Mouse (Mus musculus) lung, postnatal 25 days (tissue): ENCODE measurements around the gene Frmpd1.
A peak's percentile ranks its signal among the peaks of the same experiment; 100 is the strongest.

Experiments
- DNase-seq: peaks from one replicate; pipeline ENCODE4 v3.0.0; 2022; ENCODE audit warnings: low spot score

Frmpd1 gene

GRCm38 (mm10) chr4:45184521-45185330 lies at the start of gene Frmpd1:
Gene Frmpd1, plus strand, starts transcription at chr4:45184875.
- peak; percentile 35 for DNase-seq

- no peak for DNase-seq
Measured at GRCm38 (mm10) chr4:45137636-45138035, 47.0 kb upstream of the Frmpd1 start.

GRCm38 (mm10) chr4:45141835-45142234 lies 42.8 kb upstream of the Frmpd1 start:
- no peak for DNase-seq

GRCm38 (mm10) chr4:45142411-45142810 lies 42.3 kb upstream of the Frmpd1 start:
- no peak for DNase-seq

- DNase-seq = no peak
Measured at GRCm38 (mm10) chr4:45143005-45143404, 41.7 kb upstream of the Frmpd1 start.

- DNase-seq = no peak
Measured at GRCm38 (mm10) chr4:45156433-45156832, 28.2 kb upstream of the Frmpd1 start.

GRCm38 (mm10) chr4:45158608-45159007 lies 26.1 kb upstream of the Frmpd1 start:
- no peak for DNase-seq

GRCm38 (mm10) chr4:45160773-45161172 lies 23.9 kb upstream of the Frmpd1 start:
- no peak for DNase-seq

- peak; percentile 46 for DNase-seq
Measured at GRCm38 (mm10) chr4:45163711-45164110, 21.0 kb upstream of the Frmpd1 start.

- DNase-seq = no peak
Measured at GRCm38 (mm10) chr4:45165477-45165876, 19.2 kb upstream of the Frmpd1 start.

GRCm38 (mm10) chr4:45165955-45166354 lies 18.7 kb upstream of the Frmpd1 start:
- no peak for DNase-seq

GRCm38 (mm10) chr4:45171340-45171739 lies 13.3 kb upstream of the Frmpd1 start:
- no peak for DNase-seq

GRCm38 (mm10) chr4:45183818-45184520 lies 706 bp upstream of the Frmpd1 start:
- no peak for DNase-seq

- DNase-seq = no peak
Measured at GRCm38 (mm10) chr4:45185331-45185669, 625 bp downstream of the Frmpd1 start.

- DNase-seq = no peak
Measured at GRCm38 (mm10) chr4:45198296-45198695, 13.6 kb downstream of the Frmpd1 start.

GRCm38 (mm10) chr4:45203283-45203682 lies 18.6 kb downstream of the Frmpd1 start:
- DNase-seq = no peak

- DNase-seq = no peak
Measured at GRCm38 (mm10) chr4:45207444-45207843, 22.8 kb downstream of the Frmpd1 start.

GRCm38 (mm10) chr4:45208832-45209363 lies 24.2 kb downstream of the Frmpd1 start:
- DNase-seq = no peak

- no peak for DNase-seq
Measured at GRCm38 (mm10) chr4:45212342-45213063, 27.8 kb downstream of the Frmpd1 start.

GRCm38 (mm10) chr4:45219946-45220345 lies 35.3 kb downstream of the Frmpd1 start:
- no peak for DNase-seq

GRCm38 (mm10) chr4:45222395-45222794 lies 37.7 kb downstream of the Frmpd1 start:
- DNase-seq = no peak

- DNase-seq = no peak
Measured at GRCm38 (mm10) chr4:45230263-45230662, 45.6 kb downstream of the Frmpd1 start.

- no peak for DNase-seq
Measured at GRCm38 (mm10) chr4:45238260-45238659, 53.6 kb downstream of the Frmpd1 start.
